Mouse (Mus musculus) midbrain, embryonic 11.5 days (tissue): ENCODE measurements around the gene Derl3. TPM values are rescaled to one million over a fixed set of nuclear protein-coding genes. Genes with fewer than 3 reads are reported as not detected.

Experiments used
- ATAC-seq: fragments of 200-750 bp; cut with Nextera tagmentation; 2 replicates; pipeline ENCODE4 v1.8.0; 2017; ENCODE audit warnings: moderate TSS enrichment, moderate library complexity; ENCODE audit not compliant: low FRiP score
- DNase-seq: peaks from one replicate; pipeline ENCODE4 v3.0.0; 2015; ENCODE audit warnings: low spot score; ENCODE audit errors: missing footprints
- H3K27ac ChIP-seq: fragments of 300-500 bp; sonication (generic); 2 replicates; pipeline ENCODE4 v1.5.1; 2014; ENCODE audit warnings: low read depth, low read length
- H3K27me3 ChIP-seq: fragments of 300-500 bp; sonication (generic); 2 replicates; pipeline ENCODE4 v1.6.1; 2014; ENCODE audit warnings: mild to moderate bottlenecking, low read length, moderate library complexity, mixed read lengths; ENCODE audit not compliant: control insufficient read depth, insufficient read depth
- H3K36me3 ChIP-seq: fragments of 300-500 bp; sonication (generic); 2 replicates; pipeline ENCODE4 v1.6.1; 2014; ENCODE audit warnings: mild to moderate bottlenecking, low read length, moderate library complexity, mixed read lengths; ENCODE audit not compliant: control insufficient read depth, insufficient read depth
- H3K4me1 ChIP-seq: fragments of 300-500 bp; sonication (generic); 2 replicates; pipeline ENCODE4 v1.6.1; 2014; ENCODE audit warnings: low read length; ENCODE audit not compliant: control insufficient read depth, insufficient read depth
- H3K4me2 ChIP-seq: fragments of 300-500 bp; sonication (generic); 2 replicates; pipeline ENCODE4 v1.6.1; 2014; ENCODE audit warnings: mild to moderate bottlenecking, moderate library complexity
- H3K4me3 ChIP-seq: fragments of 300-500 bp; sonication (generic); 2 replicates; pipeline ENCODE4 v1.5.1; 2014; ENCODE audit warnings: low read depth, low read length
- H3K9ac ChIP-seq: fragments of 300-500 bp; sonication (generic); 2 replicates; pipeline ENCODE4 v1.6.1; 2014; ENCODE audit warnings: low read length
- H3K9me3 ChIP-seq: fragments of 300-500 bp; sonication (generic); 2 replicates; pipeline ENCODE4 v1.6.1; 2016; ENCODE audit warnings: low read length; ENCODE audit not compliant: control insufficient read depth
- WGBS: fragments of 180-500 bp; shearing (Covaris S2); extraction: QIAGEN DNeasy Blood & Tissue Kit; methylation state at CpG from one replicate; pipeline ENCODE4 v1.1.7; 2014; 5-methylcytosine and 5-hydroxymethylcytosine counted together
- polyA plus RNA-seq: library from polyadenylated mRNA; unstranded; fragments of >200 nt; fragmentation: Nextera tagmentation; extraction: Ambion mirVana; gene quantifications from 2 replicates; pipeline ENCODE4 v1.2.1, GENCODE M21; 2014

The Derl3 gene
- polyA plus RNA-seq, 1 experiment from 2014 or later, result 1.6 TPM

- Histone ChIP-seq H3K9me3 (no peaks in the 10 kb centered on the region), H3K36me3 (no peaks in the 10 kb centered on the region), H3K27ac (no peak overlapping the region), H3K9ac (no peak overlapping the region), H3K27me3 (peaks cover 9% of the 10 kb centered on the region), H3K4me2 (no peak overlapping the region), H3K4me1 (no peaks in the 10 kb centered on the region), H3K4me3 (no peak overlapping the region)
- DNase-seq (peak; percentile 60), ATAC-seq (no peak)
- WGBS, result 66% methylated on average over 9 of the region's 9 CpGs
Measured at GRCm38 (mm10) chr10:75941042-75941824, 48.0 kb downstream of the Derl3 start.

GRCm38 (mm10) chr10:75942736-75943477 is 49.7 kb downstream of the Derl3 start, which contains the start of gene Vpreb3:
Gene Vpreb3 (plus strand): TSS chr10:75943057.
- Histone ChIP-seq H3K4me1 (no peaks in the 10 kb centered on the region), H3K27me3 (no peaks in the 10 kb centered on the region), H3K4me3 (no peak within 1 kb of the TSS), H3K27ac (no peak within 1 kb of the TSS), H3K9ac (no peak within 1 kb of the TSS), H3K36me3 (no peaks in the 10 kb centered on the region), H3K9me3 (no peaks in the 10 kb centered on the region), H3K4me2 (no peak within 1 kb of the TSS)
- DNase-seq (peak; percentile 65), ATAC-seq (no peak)
- WGBS, result 80% methylated on average over 15 of the region's 15 CpGs

- H3K36me3 ChIP-seq, result no peaks in the 10 kb centered on the region
- ATAC-seq (no peak), DNase-seq (peak; percentile 82)
- H3K9me3 ChIP-seq, result no peaks in the 10 kb centered on the region
- H3K27me3 ChIP-seq, result no peaks in the 10 kb centered on the region; the same call in 1 of the 2 replicates
- no peak overlapping the region for H3K4me3 ChIP-seq
- no peak overlapping the region for H3K27ac ChIP-seq
- WGBS, result 33% methylated on average over 11 of the region's 11 CpGs
- no peaks in the 10 kb centered on the region for H3K4me1 ChIP-seq
- H3K4me2 ChIP-seq, result no peak overlapping the region
- H3K9ac ChIP-seq, result no peak overlapping the region
Measured at GRCm38 (mm10) chr10:75944066-75944772, 51.0 kb downstream of the Derl3 start.

- H3K4me3 ChIP-seq, result no peak overlapping the region
- no peaks in the 10 kb centered on the region for H3K36me3 ChIP-seq
- DNase-seq (peak; percentile 80), ATAC-seq (no peak)
- H3K4me1 ChIP-seq, result no peaks in the 10 kb centered on the region
- H3K27me3 ChIP-seq, result peaks cover 6% of the 10 kb centered on the region; the same call in 1 of the 2 replicates
- no peak overlapping the region for H3K27ac ChIP-seq
- no peaks in the 10 kb centered on the region for H3K9me3 ChIP-seq
- no peak overlapping the region for H3K4me2 ChIP-seq
- H3K9ac ChIP-seq, result no peak overlapping the region
- 91% methylated on average over 7 of the region's 7 CpGs for WGBS
Measured at GRCm38 (mm10) chr10:75945213-75945612, 52.0 kb downstream of the Derl3 start.

Other genes with a start within 250 kb of the Derl3 start
- 1.2 and 1.6 TPM in 2 replicates for gene Susd2, start 249.4 kb upstream of the Derl3 start, polyA plus RNA-seq
- 28.7 and 31.6 TPM in 2 replicates for gene Cabin1, start 129.1 kb upstream of the Derl3 start, polyA plus RNA-seq
- 89.8 and 94.7 TPM in 2 replicates for gene Ddt, start 120.0 kb upstream of the Derl3 start, polyA plus RNA-seq
- gene Gm20441, start 112.5 kb upstream of the Derl3 start, polyA plus RNA-seq, result not detected in 2 replicates
- 1.0 and 1.2 TPM in 2 replicates for gene Gstt3, start 112.0 kb upstream of the Derl3 start, polyA plus RNA-seq
- 4.9 and 6.1 TPM in 2 replicates for gene Gstt1, start 94.8 kb upstream of the Derl3 start, polyA plus RNA-seq
- gene Gstt4, start 70.9 kb upstream of the Derl3 start, polyA plus RNA-seq, result not detected in 2 replicates
- 6.3 and 8.4 TPM in 2 replicates for gene Gstt2, start 56.0 kb upstream of the Derl3 start, polyA plus RNA-seq
- 1,631 and 1,834 TPM in 2 replicates for gene Mif, start 33.2 kb upstream of the Derl3 start, polyA plus RNA-seq
- gene Smarcb1, start 28.2 kb downstream of the Derl3 start, polyA plus RNA-seq, result 268 and 274 TPM in 2 replicates
- gene Chchd10, start 39.7 kb downstream of the Derl3 start, polyA plus RNA-seq, result 5.5 and 6.4 TPM in 2 replicates
- 33.6 and 34.6 TPM in 2 replicates for gene Mmp11, start 43.1 kb downstream of the Derl3 start, polyA plus RNA-seq
- gene Gm867, start 47.3 kb downstream of the Derl3 start, polyA plus RNA-seq, result 0.48 and 1.5 TPM in 2 replicates
- 0.47 and 0.70 TPM in 2 replicates for gene Vpreb3, start 49.6 kb downstream of the Derl3 start, polyA plus RNA-seq
- 0.06 and 0.11 TPM in 2 replicates for gene Gm5134, start 61.1 kb downstream of the Derl3 start, polyA plus RNA-seq
- gene Zfp280b, start 139.2 kb downstream of the Derl3 start, polyA plus RNA-seq, result 33.2 and 34.3 TPM in 2 replicates
- not detected in 2 replicates for gene Slc5a4b, start 217.5 kb downstream of the Derl3 start, polyA plus RNA-seq